Mouse (Mus musculus): Measurements from ENCODE around the gene Dnase1l2. TPM values are rescaled to one million over a fixed set of nuclear protein-coding genes. Genes with fewer than 3 reads are reported as not detected.
"Not testable (repeated sequence)": the region's sequence is repeated elsewhere in the genome, so short reads cannot be mapped to it uniquely, and the experiment has no call there.

The Dnase1l2 gene
- polyA plus RNA-seq, 1 experiment from 2014 or later, result 9.5 TPM

GRCm38 (mm10) chr17:24442107-24442506 is 798 bp downstream of the Dnase1l2 start:
- no peak for ATAC-seq
- peaks cover 36% of the 10 kb centered on the region for H3K36me3 ChIP-seq (ENCODE audit: control insufficient read depth, insufficient read depth)
- H3K27ac ChIP-seq (ENCODE audit: low read length), result no peak overlapping the region
- WGBS, result 89% methylated on average over 14 of the region's 14 CpGs
- no peak overlapping the region for H3K4me3 ChIP-seq (replicated peaks; ENCODE audit: low read length)
- H3K9ac ChIP-seq (replicated peaks; ENCODE audit: low read depth, low read length), result no peak overlapping the region
- no peaks in the 10 kb centered on the region for H3K4me1 ChIP-seq (replicated peaks; ENCODE audit: control insufficient read depth, insufficient read depth, low read length)
- H3K27me3 ChIP-seq (replicated peaks; ENCODE audit: control insufficient read depth, insufficient read depth, low read length), result no peaks in the 10 kb centered on the region
- H3K4me2 ChIP-seq (ENCODE audit: low read length), result no peak overlapping the region
- no peaks in the 10 kb centered on the region for H3K9me3 ChIP-seq (ENCODE audit: control insufficient read depth, low read length)

- Histone ChIP-seq H3K4me3 (replicated peaks; ENCODE audit: low read length) (no peak overlapping the region), H3K9ac (replicated peaks; ENCODE audit: low read depth, low read length) (no peak overlapping the region), H3K4me1 (replicated peaks; ENCODE audit: control insufficient read depth, insufficient read depth, low read length) (no peaks in the 10 kb centered on the region), H3K27me3 (replicated peaks; ENCODE audit: control insufficient read depth, insufficient read depth, low read length) (no peaks in the 10 kb centered on the region), H3K9me3 (ENCODE audit: control insufficient read depth, low read length) (no peaks in the 10 kb centered on the region), H3K36me3 (ENCODE audit: control insufficient read depth, insufficient read depth) (peaks cover 32% of the 10 kb centered on the region), H3K27ac (ENCODE audit: low read length) (no peak overlapping the region), H3K4me2 (ENCODE audit: low read length) (no peak overlapping the region)
- WGBS, result 57% methylated on average over 1 of the region's 2 CpGs
- ATAC-seq, result no peak
These were observed 1.8 kb downstream of the Dnase1l2 start for GRCm38 (mm10) chr17:24441148-24441547.

- no peaks in the 10 kb centered on the region for H3K9me3 ChIP-seq (ENCODE audit: control insufficient read depth, low read length)
- H3K36me3 ChIP-seq (ENCODE audit: control insufficient read depth, insufficient read depth), result peaks cover 24% of the 10 kb centered on the region
- no peaks in the 10 kb centered on the region for H3K27me3 ChIP-seq (replicated peaks; ENCODE audit: control insufficient read depth, insufficient read depth, low read length)
- no peak overlapping the region for H3K4me3 ChIP-seq (replicated peaks; ENCODE audit: low read length)
- H3K4me2 ChIP-seq (ENCODE audit: low read length), result no peak overlapping the region
- no peaks in the 10 kb centered on the region for H3K4me1 ChIP-seq (replicated peaks; ENCODE audit: control insufficient read depth, insufficient read depth, low read length)
- no peak overlapping the region for H3K9ac ChIP-seq (replicated peaks; ENCODE audit: low read depth, low read length)
- no peak overlapping the region for H3K27ac ChIP-seq (ENCODE audit: low read length)
- no peak for ATAC-seq
- 90% methylated on average over 8 of the region's 8 CpGs for WGBS
These were observed 2.5 kb downstream of the Dnase1l2 start for GRCm38 (mm10) chr17:24440377-24440776.

- Histone ChIP-seq H3K36me3 (ENCODE audit: control insufficient read depth, insufficient read depth) (peaks cover 12% of the 10 kb centered on the region), H3K4me2 (ENCODE audit: low read length) (no peak overlapping the region), H3K9me3 (ENCODE audit: control insufficient read depth, low read length) (no peaks in the 10 kb centered on the region), H3K9ac (replicated peaks; ENCODE audit: low read depth, low read length) (no peak overlapping the region), H3K27me3 (replicated peaks; ENCODE audit: control insufficient read depth, insufficient read depth, low read length) (no peaks in the 10 kb centered on the region), H3K4me3 (replicated peaks; ENCODE audit: low read length) (no peak overlapping the region), H3K27ac (ENCODE audit: low read length) (no peak overlapping the region), H3K4me1 (replicated peaks; ENCODE audit: control insufficient read depth, insufficient read depth, low read length) (no peaks in the 10 kb centered on the region)
- 70% methylated on average over 5 of the region's 5 CpGs for WGBS
- peak; percentile 56; the same call in 1 of the 2 replicates for ATAC-seq
These were observed 5.9 kb downstream of the Dnase1l2 start for GRCm38 (mm10) chr17:24437016-24437415.

GRCm38 (mm10) chr17:24429201-24429983 is 13.5 kb downstream of the Dnase1l2 start:
- no peak for ATAC-seq
- no peaks in the 10 kb centered on the region for H3K9me3 ChIP-seq (ENCODE audit: control insufficient read depth, low read length)
- peaks cover 12% of the 10 kb centered on the region for H3K4me1 ChIP-seq (replicated peaks; ENCODE audit: control insufficient read depth, insufficient read depth, low read length)
- no peak overlapping the region for H3K9ac ChIP-seq (replicated peaks; ENCODE audit: low read depth, low read length)
- no peaks in the 10 kb centered on the region for H3K27me3 ChIP-seq (replicated peaks; ENCODE audit: control insufficient read depth, insufficient read depth, low read length)
- no peak overlapping the region for H3K4me3 ChIP-seq (replicated peaks; ENCODE audit: low read length)
- peaks cover 3% of the 10 kb centered on the region for H3K36me3 ChIP-seq (ENCODE audit: control insufficient read depth, insufficient read depth)
- 91% methylated on average over 14 of the region's 14 CpGs for WGBS
- H3K4me2 ChIP-seq (ENCODE audit: low read length), result no peak overlapping the region
- no peak overlapping the region for H3K27ac ChIP-seq (ENCODE audit: low read length)

GRCm38 (mm10) chr17:24427170-24427557 is 15.7 kb downstream of the Dnase1l2 start:
- peaks cover 13% of the 10 kb centered on the region for H3K36me3 ChIP-seq (ENCODE audit: control insufficient read depth, insufficient read depth)
- H3K27ac ChIP-seq (ENCODE audit: low read length), result no peak overlapping the region
- peak overlapping the region; percentile 85 for H3K9ac ChIP-seq (replicated peaks; ENCODE audit: low read depth, low read length)
- no peaks in the 10 kb centered on the region for H3K27me3 ChIP-seq (replicated peaks; ENCODE audit: control insufficient read depth, insufficient read depth, low read length)
- H3K4me1 ChIP-seq (replicated peaks; ENCODE audit: control insufficient read depth, insufficient read depth, low read length), result peaks cover 12% of the 10 kb centered on the region
- H3K4me2 ChIP-seq (ENCODE audit: low read length), result peak overlapping the region; percentile 63
- ATAC-seq, result no peak
- no peaks in the 10 kb centered on the region for H3K9me3 ChIP-seq (ENCODE audit: control insufficient read depth, low read length)
- 6% methylated on average over 8 of the region's 8 CpGs for WGBS
- peak overlapping the region; percentile 73 for H3K4me3 ChIP-seq (replicated peaks; ENCODE audit: low read length)

GRCm38 (mm10) chr17:24426471-24427169 is 16.3 kb downstream of the Dnase1l2 start, which contains the start of gene Eci1:
Gene Eci1, plus strand, starts transcription at chr17:24426641.
- no peaks in the 10 kb centered on the region for H3K27me3 ChIP-seq (replicated peaks; ENCODE audit: control insufficient read depth, insufficient read depth, low read length)
- H3K9me3 ChIP-seq (ENCODE audit: control insufficient read depth, low read length), result no peaks in the 10 kb centered on the region
- H3K9ac ChIP-seq (replicated peaks; ENCODE audit: low read depth, low read length), result peak within 1 kb of the TSS; percentile 85
- H3K27ac ChIP-seq (ENCODE audit: low read length), result peak within 1 kb of the TSS; percentile 91
- H3K4me2 ChIP-seq (ENCODE audit: low read length), result peak within 1 kb of the TSS; percentile 63
- peaks cover 17% of the 10 kb centered on the region for H3K36me3 ChIP-seq (ENCODE audit: control insufficient read depth, insufficient read depth)
- under 1% methylated on average over 48 of the region's 48 CpGs for WGBS
- H3K4me3 ChIP-seq (replicated peaks; ENCODE audit: low read length), result peak within 1 kb of the TSS; percentile 73
- ATAC-seq, result peak; percentile 97
- H3K4me1 ChIP-seq (replicated peaks; ENCODE audit: control insufficient read depth, insufficient read depth, low read length), result peaks cover 12% of the 10 kb centered on the region

- peak overlapping the region; percentile 91 for H3K27ac ChIP-seq (ENCODE audit: low read length)
- no peak overlapping the region for H3K4me2 ChIP-seq (ENCODE audit: low read length)
- no peak overlapping the region for H3K9ac ChIP-seq (replicated peaks; ENCODE audit: low read depth, low read length)
- no peak for ATAC-seq
- 92% methylated on average over 7 of the region's 7 CpGs for WGBS
- peaks cover 23% of the 10 kb centered on the region for H3K36me3 ChIP-seq (ENCODE audit: control insufficient read depth, insufficient read depth)
- H3K4me1 ChIP-seq (replicated peaks; ENCODE audit: control insufficient read depth, insufficient read depth, low read length), result peaks cover 12% of the 10 kb centered on the region
- H3K9me3 ChIP-seq (ENCODE audit: control insufficient read depth, low read length), result no peaks in the 10 kb centered on the region
- H3K27me3 ChIP-seq (replicated peaks; ENCODE audit: control insufficient read depth, insufficient read depth, low read length), result no peaks in the 10 kb centered on the region
- H3K4me3 ChIP-seq (replicated peaks; ENCODE audit: low read length), result no peak overlapping the region
These were observed 17.0 kb downstream of the Dnase1l2 start for GRCm38 (mm10) chr17:24425905-24426304.

- WGBS, result 94% methylated on average over 5 of the region's 8 CpGs
- not testable (repeated sequence) for H3K27me3 ChIP-seq (replicated peaks; ENCODE audit: control insufficient read depth, insufficient read depth, low read length)
These were observed 17.6 kb downstream of the Dnase1l2 start for GRCm38 (mm10) chr17:24425326-24425725.

More at GRCm38 (mm10) chr17:24425326-24425725, 17.6 kb downstream of the Dnase1l2 start:
- Histone ChIP-seq H3K36me3 (ENCODE audit: control insufficient read depth, insufficient read depth) (peaks cover 26% of the 10 kb centered on the region), H3K4me1 (replicated peaks; ENCODE audit: control insufficient read depth, insufficient read depth, low read length) (peaks cover 12% of the 10 kb centered on the region)
- not testable (repeated sequence) for H3K4me3 ChIP-seq (replicated peaks; ENCODE audit: low read length); H3K27ac ChIP-seq (ENCODE audit: low read length); H3K9ac ChIP-seq (replicated peaks; ENCODE audit: low read depth, low read length); H3K9me3 ChIP-seq (ENCODE audit: control insufficient read depth, low read length); H3K4me2 ChIP-seq (ENCODE audit: low read length); ATAC-seq
